Mouse (Mus musculus) stomach, postnatal 0 days (tissue): ENCODE measurements around the gene 4930470P17Rik.

Experiments
- CTCF ChIP-seq: IDR thresholded peaks from 2 replicates; pipeline ENCODE4 v1.5.1; 2016; ENCODE audit warnings: antibody characterized with exemption, low read depth, mild to moderate bottlenecking, moderate library complexity
- EP300 ChIP-seq: optimal IDR thresholded peaks from 2 replicates; pipeline ENCODE3; 2016; ENCODE audit warnings: antibody characterized with exemption

GRCm38 (mm10) chr2:170552088-170552487 lies 49.7 kb downstream of the 4930470P17Rik start:
- TF ChIP-seq CTCF (no peak), EP300 (no peak)
